Mouse (Mus musculus) gastrocnemius, postnatal 25 days (tissue): ENCODE results near the gene Sept9. TPM values are rescaled to one million over a fixed set of nuclear protein-coding genes. Genes with fewer than 3 reads are reported as not detected.

ENCODE experiments used
- DNase-seq: peaks from one replicate; pipeline ENCODE4 v3.0.0; 2022
- total RNA-seq, 2 experiments: library from RNA; stranded (reverse); gene quantifications; 1 replicate in 1 of 2; 2 replicates in 1 of 2; pipeline ENCODE4 v1.2.3; 2021

The Sept9 gene
- total RNA-seq, 2 experiments from 2014 or later = 13.8 to 16.2 TPM

GRCm38 (mm10) chr11:117379774-117380173, 180.3 kb downstream of the Sept9 start:
- DNase-seq = no peak

GRCm38 (mm10) chr11:117384235-117384634, 184.8 kb downstream of the Sept9 start:
- no peak for DNase-seq

- peak; percentile 82 for DNase-seq
Observed at GRCm38 (mm10) chr11:117384897-117385296, 185.4 kb downstream of the Sept9 start.

GRCm38 (mm10) chr11:117385331-117386103, 186.1 kb downstream of the Sept9 start:
- DNase-seq = no peak

- DNase-seq = no peak
Observed at GRCm38 (mm10) chr11:117387241-117387640, 187.8 kb downstream of the Sept9 start.

- DNase-seq = peak; percentile 58
Observed at GRCm38 (mm10) chr11:117390001-117390402, 190.5 kb downstream of the Sept9 start.

- DNase-seq = no peak
Observed at GRCm38 (mm10) chr11:117390774-117391534, 191.5 kb downstream of the Sept9 start.

- no peak for DNase-seq
Observed at GRCm38 (mm10) chr11:117392251-117392650, 192.8 kb downstream of the Sept9 start.

- DNase-seq = no peak
Observed at GRCm38 (mm10) chr11:117393715-117394114, 194.3 kb downstream of the Sept9 start.

GRCm38 (mm10) chr11:117394230-117395137, 195.0 kb downstream of the Sept9 start:
- no peak for DNase-seq

- DNase-seq = no peak
Observed at GRCm38 (mm10) chr11:117395228-117395627, 195.8 kb downstream of the Sept9 start.

- no peak for DNase-seq
Observed at GRCm38 (mm10) chr11:117396929-117397328, 197.5 kb downstream of the Sept9 start.

- DNase-seq = no peak
Observed at GRCm38 (mm10) chr11:117397755-117398154, 198.3 kb downstream of the Sept9 start.

GRCm38 (mm10) chr11:117398191-117398590, 198.7 kb downstream of the Sept9 start:
- DNase-seq = no peak

- DNase-seq = no peak
Observed at GRCm38 (mm10) chr11:117401583-117402367, 202.3 kb downstream of the Sept9 start.

GRCm38 (mm10) chr11:117402550-117402949, 203.1 kb downstream of the Sept9 start:
- no peak for DNase-seq

- no peak for DNase-seq
Observed at GRCm38 (mm10) chr11:117403073-117403472, 203.6 kb downstream of the Sept9 start.

- no peak for DNase-seq
Observed at GRCm38 (mm10) chr11:117403781-117404180, 204.3 kb downstream of the Sept9 start.

GRCm38 (mm10) chr11:117406711-117407110, 207.2 kb downstream of the Sept9 start:
- no peak for DNase-seq

GRCm38 (mm10) chr11:117407196-117407595, 207.7 kb downstream of the Sept9 start:
- no peak for DNase-seq

- DNase-seq = peak; percentile 26
Observed at GRCm38 (mm10) chr11:117407651-117408441, 208.4 kb downstream of the Sept9 start.
